Mouse (Mus musculus) cerebellum, adult 9-10 months (tissue): ENCODE measurements at regions not wholly inside any gene's neighbourhood (a gene's known extent, or its start where the extent isn't known, plus 50 kb on each side); places are given as distances from the start of the nearest gene placed in this dataset.

Experiments
- DNase-seq: peaks from one replicate; pipeline ENCODE4 v3.0.0; 2022

- DNase-seq, result peak; percentile 60
These were observed 83.8 kb upstream of the Gm11146 start for GRCm38 (mm10) chr16:77685651-77686190.

GRCm38 (mm10) chr16:77684521-77684920 lies 82.6 kb upstream of the Gm11146 start:
- no peak for DNase-seq

DNA sequence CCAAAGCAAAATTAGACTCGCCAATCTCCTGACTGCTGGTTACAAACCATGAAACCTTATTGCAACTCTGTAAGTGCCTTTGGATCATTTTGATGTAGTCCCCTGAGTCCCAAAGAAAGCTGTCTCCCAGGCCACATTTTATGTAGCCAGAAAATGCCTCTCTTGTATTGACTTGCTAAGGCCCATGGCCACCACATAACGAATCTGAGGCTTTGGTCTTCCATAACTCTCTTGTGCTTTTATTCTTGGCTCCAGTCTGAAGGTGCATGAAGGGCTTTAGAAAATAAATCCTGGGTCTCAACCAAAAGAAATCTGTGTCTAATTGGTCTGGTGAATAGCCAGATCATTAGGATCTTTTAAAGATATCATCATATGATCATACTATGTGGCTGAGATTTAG lies 77.3 kb upstream of the Gm11146 start:
- DNase-seq, result no peak

DNA sequence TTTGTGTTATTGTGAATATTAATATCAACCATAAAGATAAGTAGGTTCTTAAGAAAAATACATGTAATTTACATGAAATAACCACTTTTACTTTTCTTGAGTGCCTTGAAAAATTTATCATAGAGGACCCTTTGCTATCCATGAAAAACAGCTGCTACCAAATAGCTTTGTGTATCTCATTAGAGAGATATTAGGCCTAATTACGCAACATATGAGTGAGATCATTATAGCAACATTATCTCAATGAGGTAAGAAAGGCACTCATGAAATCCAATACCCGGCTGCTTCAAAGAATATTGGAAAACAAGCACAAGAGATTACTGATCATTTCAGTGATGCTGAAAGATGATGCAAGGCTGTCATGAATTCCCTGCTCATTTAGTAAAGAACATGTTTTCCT lies 74.9 kb upstream of the Gm11146 start:
- no peak for DNase-seq

- DNase-seq, result no peak
These were observed 74.1 kb upstream of the Gm11146 start for GRCm38 (mm10) chr16:77675885-77676597.

DNA sequence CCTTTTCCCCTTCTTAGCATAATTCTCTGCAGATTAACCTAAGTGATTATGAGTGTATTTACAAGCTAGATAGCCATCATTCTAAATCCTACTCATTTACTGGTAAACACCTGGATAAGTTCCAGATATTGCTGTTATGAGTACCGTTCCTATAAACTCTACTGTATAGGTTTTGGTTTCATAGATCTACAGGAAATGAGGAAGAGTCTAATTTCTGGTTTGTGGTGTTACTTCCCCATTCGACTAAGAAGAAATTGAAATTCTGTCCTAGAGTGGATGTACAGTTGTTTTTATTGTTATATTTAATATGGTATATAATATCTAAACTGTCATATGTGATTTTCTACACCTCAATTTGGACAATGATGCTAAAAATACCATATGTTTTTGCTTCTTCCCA lies 69.4 kb upstream of the Gm11146 start:
- no peak for DNase-seq

- no peak for DNase-seq
These were observed 63.9 kb upstream of the Gm11146 start for GRCm38 (mm10) chr16:77665781-77666180.

- DNase-seq, result no peak
These were observed 60.2 kb upstream of the Gm11146 start for GRCm38 (mm10) chr16:77662107-77662518.

GRCm38 (mm10) chr16:77653306-77653705 lies 51.4 kb upstream of the Gm11146 start:
- no peak for DNase-seq
